Mouse (Mus musculus) Patski (cell line): ENCODE measurements around the gene Abcb10. TPM values are rescaled to one million over a fixed set of nuclear protein-coding genes. Genes with fewer than 3 reads are reported as not detected.
"Not testable (repeated sequence)": the region's sequence is repeated elsewhere in the genome, so short reads cannot be mapped to it uniquely, and the experiment has no call there.

Source experiments
- ATAC-seq: fragments of 100-300 bp; one replicate; pipeline ENCODE4 v1.8.0; 2021
- CTCF ChIA-PET: fragments of 350-600 bp; sonication (Branson Sonifier 250); formaldehyde crosslinking; loops from one replicate; lab custom pipeline; 2022; ENCODE audit warnings: inconsistent platforms; lab: Charles Lee
- POLR2A ChIA-PET: fragments of 350-600 bp; sonication (Branson Sonifier 250); formaldehyde crosslinking; loops from one replicate; lab custom pipeline; 2022; ENCODE audit warnings: antibody characterized with exemption, inconsistent platforms; lab: Charles Lee
- DNase-seq: peaks from one replicate; pipeline ENCODE4 v3.0.0-alpha.2; 2011; ENCODE audit warnings: low read depth, low spot score
- H3K27me3 ChIP-seq: fragments of 371-371 bp; one replicate; pipeline ENCODE4 v1.5.1; 2021
- CTCF ChIP-seq: fragments of 100-300 bp; IDR thresholded peaks from one replicate; pipeline ENCODE4 v1.5.1; 2021
- in situ Hi-C: fragments of 300-500 bp; cut with MboI; formaldehyde crosslinking; loops from 3 replicates; pipeline ENCODE4 v1.11.1; 2018; ENCODE audit warnings: low pct_unique_long_range_greater_than_20kb, mixed read lengths
- polyA plus RNA-seq: library from polyadenylated mRNA; unstranded; gene quantifications from one replicate; pipeline ENCODE4 v1.2.3, GENCODE M21; 2021

The Abcb10 gene
- 19.6 TPM for polyA plus RNA-seq

DNA sequence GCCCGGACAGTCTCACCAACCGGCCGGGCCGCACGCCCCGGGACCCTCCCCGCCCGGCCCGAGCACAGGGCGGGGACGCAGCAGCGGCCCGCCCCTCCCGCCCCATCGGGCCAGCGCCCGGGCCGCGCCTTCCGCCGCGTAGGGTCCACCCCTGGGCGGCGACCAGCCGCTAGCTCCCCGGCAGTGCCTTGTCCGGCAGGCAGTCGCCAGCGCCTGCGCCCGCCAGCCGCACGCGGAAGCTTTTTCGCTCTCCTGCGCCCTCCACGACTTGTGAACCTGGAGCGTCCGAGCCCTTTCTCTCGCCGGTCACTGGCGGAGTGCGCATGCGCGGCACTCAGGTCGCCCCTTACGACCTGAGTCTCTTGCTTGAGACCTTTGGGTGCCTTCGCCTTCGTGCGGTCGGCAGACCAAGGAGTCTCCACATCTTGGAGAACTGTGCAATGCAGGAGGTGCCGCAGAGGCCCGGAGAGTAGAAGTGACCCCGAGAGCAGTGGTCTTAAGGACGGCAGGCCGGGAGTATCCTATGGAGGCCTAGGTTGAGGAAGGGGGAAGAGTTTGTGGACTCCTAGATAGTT lies at the start of gene Abcb10:
TSS of gene Abcb10 (minus strand) at position 297 of the 575 bp plus-strand sequence.
- POLR2A ChIA-PET = interaction anchor here (0.9 kb wide), 1 partner anchor 12 kb away, joined by 3 read pairs; no protein-coding TSS in a partner anchor
- DNase-seq = peak; percentile 73
- in situ Hi-C loops = no loop called here
- CTCF ChIA-PET = interaction anchor here (1.8 kb wide), 1 partner anchor 33 kb away, joined by 6 read pairs; no protein-coding TSS in a partner anchor
- no peaks in the 10 kb centered on the region for H3K27me3 ChIP-seq
- ATAC-seq = peak; percentile 91
- no peak for TF ChIP-seq CTCF

DNA sequence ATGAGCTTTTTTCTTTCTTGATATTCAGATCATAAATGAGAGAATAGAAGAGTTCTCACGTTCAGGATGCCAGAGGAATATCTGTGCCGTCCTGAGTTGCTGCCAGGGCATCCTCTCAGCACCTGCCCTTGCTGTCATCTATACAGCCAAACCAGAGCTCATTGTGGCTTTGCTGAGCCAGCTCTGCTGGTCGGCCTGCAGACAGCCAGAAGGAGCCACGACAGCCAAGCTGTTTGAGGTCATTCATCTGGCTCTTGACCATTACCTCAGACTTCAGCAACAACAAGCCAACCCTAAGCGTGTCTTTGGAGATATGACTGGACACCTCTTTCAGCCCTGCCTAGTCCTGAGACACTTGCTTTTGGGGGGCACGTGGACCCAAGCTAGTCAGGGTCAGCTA lies 44.9 kb upstream of the Abcb10 start:
- no peaks in the 10 kb centered on the region for H3K27me3 ChIP-seq
- in situ Hi-C loops = no loop called here
- CTCF ChIA-PET = interaction anchor here (1.5 kb wide), 1 partner anchor 103 kb away, joined by 3 read pairs; no protein-coding TSS in a partner anchor
- ATAC-seq = no peak
- POLR2A ChIA-PET = no interaction called here
- DNase-seq = no peak
- no peak for TF ChIP-seq CTCF

DNA sequence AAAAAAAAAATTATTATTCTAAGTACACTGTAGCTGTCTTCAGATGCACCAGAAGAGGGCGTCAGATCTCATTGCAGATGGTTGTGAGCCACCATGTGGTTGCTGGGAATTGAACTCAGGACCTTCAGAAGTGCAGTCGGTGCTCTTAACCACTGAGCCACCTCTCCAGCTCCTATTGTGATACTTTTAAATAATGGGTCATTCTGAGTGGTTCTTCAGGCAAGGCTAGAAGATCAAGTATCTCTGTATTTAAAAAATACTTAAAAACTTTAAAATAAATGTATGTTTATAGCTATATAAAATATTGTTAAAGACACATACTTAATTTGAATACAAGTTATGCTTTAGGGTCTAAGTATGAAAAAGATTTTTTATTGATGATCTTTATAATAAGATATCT lies 43.3 kb upstream of the Abcb10 start:
- ChIA-PET CTCF (interaction anchor here (1.4 kb wide), 1 partner anchor 13 kb away, joined by 3 read pairs; no protein-coding TSS in a partner anchor), POLR2A (interaction anchor here (0.7 kb wide), 1 partner anchor 366 kb away, joined by 3 read pairs; no protein-coding TSS in a partner anchor)
- ATAC-seq, DNase-seq, H3K27me3 ChIP-seq, in situ Hi-C loops: not testable (repeated sequence)

DNA sequence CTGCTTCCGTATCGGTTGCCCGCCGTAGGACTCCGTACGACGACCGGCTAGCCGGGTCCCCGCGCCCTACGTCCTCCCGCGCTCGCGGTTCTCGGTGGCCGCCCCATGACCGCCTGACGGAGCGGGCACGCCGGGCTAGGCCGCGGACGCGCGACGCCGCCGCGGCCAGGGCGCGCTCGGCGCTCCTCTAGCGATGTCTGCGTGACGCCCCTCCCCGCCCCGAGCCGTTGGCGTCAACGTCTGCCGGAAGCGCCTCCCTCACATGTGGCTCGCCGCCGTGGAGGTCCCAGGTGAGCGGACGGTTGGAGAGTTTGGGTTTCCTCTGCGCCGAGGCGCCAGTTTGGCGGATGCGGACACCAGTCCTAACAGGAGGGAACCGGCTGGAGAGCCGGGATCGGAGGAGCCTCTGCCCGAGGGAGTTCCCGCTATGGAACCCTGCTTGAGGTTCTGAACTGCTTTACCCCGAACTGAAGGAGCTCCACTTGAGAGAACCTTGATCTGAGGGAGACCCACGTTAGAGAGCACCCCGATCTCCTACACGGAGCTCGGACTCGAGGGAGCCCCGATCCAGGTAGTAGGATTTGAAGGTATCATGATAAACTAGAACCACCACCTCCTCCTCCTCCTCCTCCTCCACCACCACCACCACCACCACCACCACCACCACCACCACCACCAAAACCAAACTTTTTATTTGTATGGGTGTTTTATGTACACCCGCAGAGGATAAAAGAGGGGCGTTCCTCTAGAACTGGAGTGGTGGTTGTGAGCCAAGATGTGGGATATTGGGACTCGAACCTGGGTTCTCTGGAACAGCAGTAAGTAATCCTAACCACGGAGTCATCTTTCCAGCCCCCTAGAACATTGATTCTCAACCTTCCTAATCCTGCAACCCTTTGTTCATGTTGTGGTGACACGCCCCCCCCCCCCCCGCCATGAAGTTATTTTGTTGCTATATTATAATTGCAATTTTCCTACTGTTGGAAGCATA lies 38.6 kb upstream of the Abcb10 start, which contains the start of the genes Taf5l and Urb2:
TSS of gene Taf5l (minus strand) at position 161 of the 991 bp plus-strand sequence.
TSS of gene Urb2 (plus strand) at position 272 of the 991 bp plus-strand sequence.
- ATAC-seq = peak; percentile 73
- in situ Hi-C loops = no loop called here
- POLR2A ChIA-PET = no interaction called here
- no peaks in the 10 kb centered on the region for H3K27me3 ChIP-seq
- CTCF ChIA-PET = interaction anchor here (1.2 kb wide), 1 partner anchor 13 kb away, joined by 3 read pairs; no protein-coding TSS in a partner anchor
- DNase-seq = no peak
- TF ChIP-seq CTCF = no peak

DNA sequence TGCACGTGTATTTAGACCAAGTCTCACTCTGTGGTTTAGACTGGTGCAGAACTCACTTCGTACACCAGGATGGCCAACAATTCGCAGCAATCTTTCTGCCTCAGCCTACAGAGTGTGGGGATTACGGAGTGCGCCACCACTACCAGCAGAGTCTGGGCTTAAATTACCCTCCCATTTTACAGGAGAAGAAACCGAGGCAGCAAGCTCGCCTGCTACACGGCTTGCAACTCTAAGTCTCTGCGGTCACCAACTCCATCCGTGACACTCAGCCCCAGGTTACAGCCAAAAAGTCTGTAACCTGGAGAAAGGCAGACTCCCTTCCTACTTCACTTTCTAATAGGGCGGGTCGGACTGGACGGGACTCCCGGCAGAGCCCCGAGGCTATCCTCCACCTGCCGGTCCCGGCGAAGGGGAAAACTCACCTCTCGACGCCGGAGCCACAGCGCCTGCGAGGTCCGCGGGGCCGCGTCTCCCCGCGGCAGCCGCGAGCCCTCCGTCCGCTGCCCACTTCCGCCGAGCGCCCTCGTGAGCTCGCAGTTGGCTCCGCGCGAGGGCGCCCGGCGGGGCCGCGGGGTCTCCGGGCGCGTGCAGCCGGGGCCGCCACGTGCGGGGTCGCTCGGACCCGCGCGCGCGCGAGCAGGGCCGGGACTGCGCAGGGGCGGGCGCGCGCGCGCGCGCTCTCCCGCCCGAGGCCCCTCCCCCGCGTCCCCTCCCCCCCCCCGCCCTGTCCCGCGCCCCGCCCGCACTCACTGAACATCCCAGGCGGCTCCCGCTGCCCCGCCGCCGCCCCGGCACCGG lies 37.7 kb upstream of the Abcb10 start:
- no peak for TF ChIP-seq CTCF

DNA sequence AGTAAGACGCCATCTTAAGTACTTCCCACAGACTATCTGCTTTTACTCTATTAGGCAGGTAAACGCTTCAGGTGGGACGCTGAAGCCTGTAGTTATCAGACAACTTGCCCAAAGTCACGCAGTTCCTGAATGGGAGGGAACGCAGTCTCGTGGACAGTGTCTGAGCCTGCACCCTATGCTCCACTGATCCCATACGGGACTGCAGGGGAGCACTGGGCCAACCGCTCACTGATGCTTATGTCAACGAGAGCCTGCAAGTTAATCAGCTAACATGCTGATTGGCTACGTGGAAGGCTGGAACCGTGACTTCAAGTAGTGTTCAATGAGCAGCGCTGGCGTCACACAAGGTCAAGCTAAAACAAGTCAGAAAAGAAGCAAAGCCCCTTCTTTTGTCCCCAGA lies 36.9 kb upstream of the Abcb10 start:
- H3K27me3 ChIP-seq = no peaks in the 10 kb centered on the region
- in situ Hi-C loops = no loop called here
- POLR2A ChIA-PET = interaction anchor here (1.1 kb wide), 1 partner anchor 70 kb away, joined by 3 read pairs; no protein-coding TSS in a partner anchor
- no peak for DNase-seq
- TF ChIP-seq CTCF = no peak
- CTCF ChIA-PET = no interaction called here
- ATAC-seq = no peak

More for the DNA sequence above, 37.7 kb upstream of the Abcb10 start:
- in situ Hi-C loops = no loop called here
- DNase-seq (no peak), ATAC-seq (peak; percentile 51)
- H3K27me3 ChIP-seq = no peaks in the 10 kb centered on the region
- ChIA-PET POLR2A (interaction anchor here (1.1 kb wide), 1 partner anchor 71 kb away, joined by 3 read pairs; no protein-coding TSS in a partner anchor), CTCF (no interaction called here)

DNA sequence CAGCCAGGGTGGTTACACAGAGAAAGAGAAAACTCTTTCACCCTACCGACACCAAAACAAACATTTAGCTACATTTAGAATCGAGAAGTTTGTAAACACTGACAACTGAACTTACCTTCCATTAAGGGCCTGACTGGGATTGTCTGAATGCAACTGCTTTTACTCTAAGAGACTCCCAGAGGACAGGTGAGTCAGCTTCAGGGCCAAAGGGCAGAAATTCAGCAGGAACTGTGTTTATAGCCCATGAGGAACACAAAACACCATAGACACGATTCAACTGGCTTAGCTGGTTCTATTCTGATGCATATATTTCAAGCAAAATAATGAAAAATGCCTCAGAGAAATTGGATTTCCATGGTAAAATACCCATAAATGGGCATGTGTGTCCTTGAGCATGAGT lies 31.8 kb upstream of the Abcb10 start:
- ChIA-PET CTCF (no interaction called here), POLR2A (no interaction called here)
- ATAC-seq = no peak
- in situ Hi-C loops = no loop called here
- no peak for DNase-seq
- TF ChIP-seq CTCF = no peak
- H3K27me3 ChIP-seq = no peaks in the 10 kb centered on the region

DNA sequence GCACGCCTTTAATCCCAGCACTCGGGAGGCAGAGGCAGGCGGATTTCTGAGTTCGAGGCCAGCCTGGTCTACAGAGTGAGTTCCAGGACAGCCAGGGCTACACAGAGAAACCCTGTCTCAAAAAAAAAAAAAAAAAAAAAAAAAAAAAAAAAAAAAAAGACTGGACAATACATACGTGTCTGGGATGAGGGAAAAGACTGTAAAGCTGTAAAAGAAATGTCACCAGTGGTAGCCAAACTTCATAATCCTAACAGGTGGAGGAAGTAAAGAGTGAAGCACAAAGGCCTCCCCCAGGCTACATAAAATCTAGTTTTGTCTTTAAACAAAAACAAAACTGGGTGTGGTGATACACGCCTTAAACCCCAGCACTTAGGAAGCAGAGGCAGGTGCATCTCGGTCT lies 31.4 kb upstream of the Abcb10 start:
- ATAC-seq, CTCF ChIA-PET, H3K27me3 ChIP-seq, POLR2A ChIA-PET, in situ Hi-C loops, DNase-seq: not testable (repeated sequence)

DNA sequence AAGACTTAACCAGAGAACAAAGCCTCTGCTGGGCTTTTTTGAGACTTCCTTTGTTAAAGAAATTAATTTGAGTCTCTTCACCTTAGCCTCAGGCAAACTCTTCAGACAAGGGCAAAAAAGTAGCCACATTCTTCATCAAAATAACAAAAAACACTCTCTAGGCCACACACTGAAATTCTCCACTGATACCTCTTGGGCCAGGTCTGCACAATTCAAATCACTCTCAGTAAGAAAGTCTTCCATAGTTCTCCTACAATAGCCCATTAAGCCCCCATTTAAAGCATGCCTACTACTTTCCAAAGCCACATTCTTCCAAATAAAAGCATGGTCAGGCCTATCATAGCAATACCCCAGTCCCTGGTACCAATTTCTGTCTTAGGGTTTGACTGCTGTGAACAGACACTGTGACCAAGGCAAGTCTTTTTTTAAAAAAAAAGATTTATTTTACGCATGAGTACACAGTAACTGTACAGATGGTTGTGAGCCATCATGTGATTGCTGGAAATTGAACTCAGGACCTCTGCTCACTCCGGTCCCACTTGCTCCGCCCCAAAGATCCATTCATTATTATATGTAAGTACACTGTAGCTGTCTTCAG lies 29.2 kb upstream of the Abcb10 start:
- ATAC-seq = no peak
- no peaks in the 10 kb centered on the region for H3K27me3 ChIP-seq
- CTCF ChIA-PET = no interaction called here
- DNase-seq = no peak
- POLR2A ChIA-PET = no interaction called here
- TF ChIP-seq CTCF = no peak
- in situ Hi-C loops = no loop called here

DNA sequence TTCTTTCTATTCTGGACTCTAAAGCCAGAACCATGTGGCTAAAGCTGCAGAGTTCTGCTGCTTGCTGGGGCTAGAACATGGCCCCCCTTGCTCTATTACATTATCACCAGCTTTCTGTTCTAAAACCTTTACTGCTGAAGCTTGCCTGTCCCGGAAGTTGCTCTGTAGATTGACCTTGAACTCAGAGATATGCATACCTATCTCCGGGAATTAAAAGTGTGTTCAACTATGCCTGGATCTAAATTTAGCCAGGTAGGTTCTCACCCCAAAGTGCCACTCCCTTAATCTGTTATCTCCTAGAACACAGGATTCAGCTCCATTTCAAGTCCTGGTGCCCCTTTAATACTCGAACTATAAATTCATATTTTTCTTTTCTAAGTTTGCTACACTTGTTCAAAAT lies 28.7 kb upstream of the Abcb10 start:
- in situ Hi-C loops = no loop called here
- no peak for TF ChIP-seq CTCF
- no peak for ATAC-seq
- POLR2A ChIA-PET = no interaction called here
- no peak for DNase-seq
- H3K27me3 ChIP-seq = no peaks in the 10 kb centered on the region
- CTCF ChIA-PET = no interaction called here
